Mouse (Mus musculus) frontal cortex, postnatal 14 days (tissue): ENCODE results near the gene Babam2.

Experiments used
- DNase-seq, 2 experiments: peaks; one replicate each; pipeline ENCODE4 v3.0.0; 2022; ENCODE audit warnings: low spot score in 2 of 2

The Babam2 gene

GRCm38 (mm10) chr5:32043153-32043552 lies 345.7 kb downstream of the Babam2 start:
- no peak for DNase-seq

- DNase-seq, result no peak
These were observed 346.5 kb downstream of the Babam2 start for GRCm38 (mm10) chr5:32043996-32044395.

GRCm38 (mm10) chr5:32051899-32052298 lies 354.4 kb downstream of the Babam2 start:
- no peak for DNase-seq

GRCm38 (mm10) chr5:32052467-32052866 lies 355.0 kb downstream of the Babam2 start:
- no peak for DNase-seq

- no peak for DNase-seq
These were observed 356.0 kb downstream of the Babam2 start for GRCm38 (mm10) chr5:32053476-32053875.

- DNase-seq, result no peak
These were observed 358.2 kb downstream of the Babam2 start for GRCm38 (mm10) chr5:32055676-32056075.

- no peak for DNase-seq
These were observed 358.6 kb downstream of the Babam2 start for GRCm38 (mm10) chr5:32056126-32056525.

- no peak for DNase-seq
These were observed 361.2 kb downstream of the Babam2 start for GRCm38 (mm10) chr5:32058481-32059253.

GRCm38 (mm10) chr5:32059254-32059796 lies 361.8 kb downstream of the Babam2 start:
- no peak for DNase-seq

- DNase-seq, result no peak
These were observed 363.0 kb downstream of the Babam2 start for GRCm38 (mm10) chr5:32060485-32060884.

GRCm38 (mm10) chr5:32061854-32062253 lies 364.4 kb downstream of the Babam2 start:
- no peak for DNase-seq

GRCm38 (mm10) chr5:32064341-32065105 lies 367.0 kb downstream of the Babam2 start:
- no peak for DNase-seq

GRCm38 (mm10) chr5:32066015-32066734 lies 368.7 kb downstream of the Babam2 start:
- DNase-seq, result no peak

- DNase-seq, result no peak
These were observed 369.4 kb downstream of the Babam2 start for GRCm38 (mm10) chr5:32066839-32067238.

GRCm38 (mm10) chr5:32068616-32069015 lies 371.1 kb downstream of the Babam2 start:
- no peak for DNase-seq

GRCm38 (mm10) chr5:32069096-32069495 lies 371.6 kb downstream of the Babam2 start:
- no peak for DNase-seq

- DNase-seq, result no peak
These were observed 372.2 kb downstream of the Babam2 start for GRCm38 (mm10) chr5:32069566-32070169.

GRCm38 (mm10) chr5:32070781-32071180 lies 373.3 kb downstream of the Babam2 start:
- no peak for DNase-seq

- no peak for DNase-seq
These were observed 373.8 kb downstream of the Babam2 start for GRCm38 (mm10) chr5:32071314-32071713.

GRCm38 (mm10) chr5:32071824-32072223 lies 374.3 kb downstream of the Babam2 start:
- DNase-seq, result no peak

- DNase-seq, result no peak
These were observed 375.4 kb downstream of the Babam2 start for GRCm38 (mm10) chr5:32072877-32073276.

GRCm38 (mm10) chr5:32074053-32074452 lies 376.6 kb downstream of the Babam2 start:
- DNase-seq, result no peak
